Mouse (Mus musculus) layer of hippocampus, adult 8-10 months (tissue): ENCODE data around the gene Bcl2l13. TPM values are rescaled to one million over a fixed set of nuclear protein-coding genes. Genes with fewer than 3 reads are reported as not detected.
"Not testable (repeated sequence)": the region's sequence is repeated elsewhere in the genome, so short reads cannot be mapped to it uniquely, and the experiment has no call there.

Experiments
- DNase-seq, 2 experiments: peaks; one replicate each; pipeline ENCODE4 v3.0.0; 2022; ENCODE audit warnings: low spot score in 2 of 2
- total RNA-seq, 4 experiments: library from RNA; stranded (reverse); gene quantifications; 2 replicates each; pipeline ENCODE4 v1.2.4; 2022

Bcl2l13 gene
- 10 to 100 TPM; 37.5 to 40.6 (median 39.1) TPM for total RNA-seq

DNA sequence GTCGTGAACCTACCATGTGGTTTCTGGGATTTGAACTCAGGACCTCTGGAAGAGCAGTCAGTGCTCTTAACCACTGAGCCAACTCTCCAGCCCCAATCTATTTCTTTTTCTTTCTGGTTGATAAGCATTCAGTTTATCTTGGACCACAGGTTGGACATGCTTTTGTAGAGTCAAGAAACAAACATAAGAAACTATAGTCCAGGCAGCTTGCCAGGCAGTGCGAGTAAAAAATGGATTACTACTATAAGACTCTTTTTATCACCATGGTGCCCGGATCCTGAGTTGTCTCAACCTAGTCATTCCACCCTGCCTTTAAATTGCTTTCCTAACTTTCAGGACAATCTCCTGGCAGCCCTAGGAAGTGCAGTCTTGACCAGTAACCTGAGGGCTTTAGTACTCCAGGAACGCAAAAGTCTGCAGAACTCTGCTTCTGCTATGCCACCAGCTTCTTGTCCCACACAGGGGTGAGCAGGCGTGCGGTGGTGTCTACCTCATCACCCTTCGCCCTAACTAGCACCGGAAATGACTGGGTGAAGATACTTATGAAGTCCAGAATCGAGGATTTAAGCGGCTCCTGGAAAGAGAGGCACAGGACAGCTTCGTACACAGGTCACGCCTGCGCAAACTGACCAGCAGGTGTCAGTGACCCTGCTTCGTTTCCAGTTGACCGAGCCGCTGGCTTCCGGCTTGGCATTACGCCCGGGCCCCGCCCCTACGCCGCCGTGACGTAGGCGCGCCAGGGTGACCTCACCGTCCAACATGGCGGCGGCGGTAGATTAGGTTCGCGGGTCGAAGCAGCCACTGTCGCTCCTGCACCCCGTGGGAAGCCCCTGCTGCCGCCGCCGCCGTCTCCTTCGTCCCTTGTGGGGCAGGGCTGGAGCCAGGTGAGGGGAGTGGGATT is at the start of gene Bcl2l13:
Gene Bcl2l13, plus strand, starts transcription at position 739 of the 901 bp plus-strand sequence.
- DNase-seq = peak; percentile 85 to 95

DNA sequence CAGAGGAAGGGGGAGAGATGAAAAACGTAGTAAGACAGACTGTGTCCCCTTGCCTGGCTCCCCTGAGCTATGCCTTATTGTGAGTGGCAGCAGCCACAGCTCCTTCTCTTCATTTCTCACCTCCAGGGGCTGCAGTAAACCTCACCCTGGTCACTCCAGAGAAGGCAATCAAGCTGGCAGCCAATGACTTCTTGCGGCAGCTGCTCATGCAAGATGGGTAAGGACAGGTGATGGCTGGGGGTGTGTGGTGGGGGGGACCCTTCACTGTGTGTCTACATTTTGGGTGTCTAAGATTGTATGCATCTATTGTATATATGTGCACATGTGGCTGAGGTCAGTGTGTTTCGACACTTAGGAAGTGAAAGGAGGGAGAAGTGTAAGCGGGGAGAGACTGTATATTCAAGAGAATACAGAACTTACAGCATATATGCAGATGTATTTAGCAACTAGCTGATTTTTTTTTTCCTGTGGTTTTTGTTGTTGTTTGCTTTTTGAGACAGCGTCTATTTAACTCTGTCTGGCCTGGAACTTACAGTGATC is 47.9 kb upstream of the Bcl2l13 start:
- DNase-seq = no peak

DNA sequence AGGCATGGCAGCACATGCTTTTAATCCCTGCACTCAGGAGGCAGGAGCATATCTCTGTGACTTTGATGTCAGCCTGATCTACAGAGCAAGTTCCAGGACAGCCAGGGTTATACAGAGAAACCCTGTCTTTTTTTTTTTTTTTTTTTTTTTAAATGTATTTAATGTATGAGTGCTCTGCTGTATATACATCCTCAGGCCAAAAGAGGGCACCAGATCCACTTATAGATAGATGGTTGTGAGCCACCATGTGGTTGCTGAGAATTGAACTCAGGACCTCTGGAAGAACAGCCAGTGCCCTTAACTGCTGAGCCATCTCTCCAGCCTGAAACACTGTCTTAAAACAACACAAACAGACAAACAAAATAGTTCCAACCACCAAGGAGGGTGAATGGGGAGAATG is 47.1 kb upstream of the Bcl2l13 start:
- no peak for DNase-seq

DNA sequence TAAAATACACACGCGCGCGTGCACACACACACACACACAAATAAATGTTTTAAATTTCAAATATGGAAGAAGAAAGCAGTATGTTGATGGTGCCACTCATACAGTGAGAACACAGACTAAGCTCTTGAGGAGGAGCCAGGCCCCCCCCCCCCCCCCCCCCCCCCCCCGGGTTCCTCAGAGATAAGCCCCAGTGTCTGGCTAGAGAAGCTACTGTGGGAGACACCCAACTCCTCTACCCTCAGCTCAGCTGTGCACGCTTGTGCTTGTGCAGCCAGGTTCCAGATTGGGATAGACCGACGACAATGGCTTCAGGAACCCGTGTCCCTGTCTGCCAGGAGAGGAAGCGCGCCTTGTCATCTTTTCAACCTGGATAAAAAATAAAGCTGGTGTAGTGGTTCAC is 45.9 kb upstream of the Bcl2l13 start:
- DNase-seq = no peak

DNA sequence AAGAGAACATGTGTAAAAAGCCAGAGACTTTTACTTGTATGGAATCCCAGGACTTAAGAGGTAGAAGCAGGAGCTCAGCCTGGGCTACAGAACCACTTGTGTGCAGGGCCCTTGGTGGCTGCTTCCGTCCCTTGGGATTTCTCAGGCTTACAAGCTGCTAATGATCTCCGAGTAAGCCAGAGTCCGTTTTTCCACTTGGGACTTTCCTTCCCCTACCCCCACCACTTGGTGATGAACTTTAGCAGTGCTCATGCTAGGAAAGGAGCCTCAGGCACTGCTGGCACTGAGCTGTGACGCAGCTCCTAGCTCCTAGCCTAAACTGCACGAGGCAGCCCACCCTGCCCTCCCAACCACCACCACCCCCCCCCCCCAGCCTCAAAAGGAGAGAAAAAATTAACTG is 45.3 kb upstream of the Bcl2l13 start:
- DNase-seq = no peak

DNA sequence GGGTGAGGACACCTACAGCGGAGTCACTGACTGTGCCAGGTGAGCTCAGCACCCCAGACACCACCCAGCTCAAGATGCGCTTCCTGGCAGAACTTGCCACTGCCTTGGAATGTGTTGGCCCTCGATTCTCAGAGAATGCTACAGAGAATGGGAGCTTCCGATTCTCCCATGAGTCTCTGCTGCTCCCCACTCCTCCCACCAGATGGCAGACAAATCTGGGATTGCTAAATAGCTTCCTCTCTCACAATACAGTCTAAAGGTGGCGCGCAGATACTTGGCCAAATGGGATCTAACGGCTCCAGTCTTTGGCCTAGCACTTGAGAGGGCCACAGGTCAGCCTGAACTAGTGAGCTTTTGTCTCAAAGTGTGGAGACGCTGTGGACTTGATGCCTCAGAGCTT is 43.1 kb upstream of the Bcl2l13 start:
- DNase-seq = peak in 1 of 2 experiments; percentile 40

DNA sequence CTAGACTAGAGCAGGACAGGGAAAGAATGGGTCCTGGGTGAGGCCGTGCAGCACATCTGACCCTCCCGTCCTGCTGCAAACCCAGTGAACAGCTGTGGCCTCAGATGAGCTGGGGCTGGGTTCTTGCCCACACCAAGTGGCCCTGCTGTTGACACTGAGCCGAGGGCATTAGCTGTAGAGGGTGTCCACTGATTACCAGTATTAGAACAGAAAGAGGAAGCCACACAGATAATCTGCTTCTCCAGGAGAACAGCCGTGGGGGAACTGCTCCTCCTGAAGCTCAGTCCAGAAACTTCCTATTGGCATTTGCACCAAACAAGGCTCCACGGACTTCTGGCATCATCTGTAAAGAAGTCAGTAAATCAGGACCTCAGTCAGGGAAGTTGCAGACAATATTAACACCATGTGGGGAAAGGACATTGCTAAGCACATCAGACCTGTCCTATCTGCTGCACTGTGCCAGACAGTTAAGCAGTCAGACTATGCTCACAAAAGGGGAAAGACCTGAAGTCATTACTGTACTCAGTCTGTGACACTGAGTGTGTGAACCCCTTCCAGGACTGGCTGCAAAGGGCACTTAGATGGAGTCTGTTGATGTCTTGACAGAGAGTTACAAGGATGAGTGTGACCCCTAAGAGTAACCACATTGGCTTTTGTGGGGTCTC is 40.5 kb upstream of the Bcl2l13 start:
- no peak for DNase-seq

DNA sequence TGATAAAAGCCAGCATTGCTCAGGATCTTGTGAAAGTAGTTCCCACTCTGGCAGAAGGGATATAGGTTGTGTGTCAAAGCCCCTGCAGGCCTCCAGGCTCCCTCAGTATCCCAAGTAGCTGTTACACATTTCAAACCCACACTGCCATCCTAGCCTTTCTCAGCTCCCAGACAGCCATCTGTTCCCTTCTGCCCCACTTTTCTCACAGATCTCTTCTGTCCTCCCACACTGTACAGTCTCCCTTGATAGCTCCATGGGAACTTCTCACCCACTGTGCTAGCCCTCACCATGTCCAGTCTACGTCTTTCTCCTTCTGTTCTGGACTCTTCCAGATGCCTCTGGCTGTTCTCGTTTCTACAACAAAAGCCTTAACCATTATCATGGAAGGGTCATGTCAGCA is 39.9 kb upstream of the Bcl2l13 start:
- peak in 1 of 2 experiments; percentile 45 for DNase-seq

DNA sequence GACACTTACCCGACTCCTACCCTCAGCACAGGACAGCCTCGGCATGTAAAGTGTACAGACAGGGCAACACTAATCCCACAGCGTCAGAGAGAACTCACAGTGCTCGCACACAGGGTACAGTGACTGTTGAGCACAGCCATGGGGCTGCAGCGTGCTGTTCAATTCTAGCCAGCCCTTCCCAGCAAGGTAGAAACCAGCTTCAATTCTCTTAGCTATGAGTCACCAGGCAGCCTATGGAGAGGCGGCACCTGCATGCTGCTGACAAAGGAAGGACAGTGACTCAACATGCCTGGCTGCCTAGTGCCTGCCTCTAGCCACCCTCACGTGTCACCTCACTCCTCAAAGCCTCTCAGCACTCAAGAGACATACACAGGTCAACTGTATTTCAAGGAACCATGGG is 38.0 kb upstream of the Bcl2l13 start:
- no peak for DNase-seq

DNA sequence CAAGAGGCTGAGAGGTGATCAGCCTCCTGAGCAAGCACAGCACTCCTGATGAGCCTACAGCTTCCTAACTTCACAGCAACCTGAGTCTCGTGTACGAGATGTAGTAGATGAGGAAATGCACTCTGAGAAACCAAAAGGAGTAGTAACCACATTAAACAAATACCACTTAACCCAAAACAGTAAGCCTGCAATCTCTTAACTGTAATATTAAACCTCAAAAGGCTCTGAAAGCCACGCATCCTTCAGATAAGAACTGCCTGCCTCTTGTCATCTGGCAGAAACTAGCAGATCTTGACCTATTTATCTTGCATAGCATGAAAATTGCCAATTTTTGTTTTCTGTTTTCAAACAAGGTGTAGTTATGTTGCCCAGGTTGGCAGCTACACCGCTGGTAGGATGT is 37.1 kb upstream of the Bcl2l13 start:
- no peak for DNase-seq

DNA sequence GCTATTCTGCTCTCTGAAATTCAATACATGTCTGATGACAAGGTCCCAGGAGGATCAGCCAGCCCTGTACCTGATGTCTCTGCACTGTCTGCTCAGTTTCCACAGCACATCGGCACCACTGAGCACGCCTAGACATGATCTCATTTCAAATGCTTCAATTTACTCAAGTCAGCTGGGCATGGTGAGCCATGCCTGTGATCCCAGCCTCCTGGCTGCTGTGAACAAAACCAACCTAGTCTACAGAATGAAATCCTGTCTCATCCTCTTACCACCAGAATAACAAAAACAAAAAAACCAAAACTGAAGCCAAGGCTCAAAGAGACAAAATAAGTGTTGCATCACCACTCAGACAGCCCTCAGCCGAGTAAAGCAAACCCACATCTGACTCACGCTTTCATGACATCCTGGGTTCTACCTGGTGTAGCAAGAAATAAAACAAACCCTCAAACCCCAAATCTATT is 36.4 kb upstream of the Bcl2l13 start:
- peak in 1 of 2 experiments; percentile 26 for DNase-seq

DNA sequence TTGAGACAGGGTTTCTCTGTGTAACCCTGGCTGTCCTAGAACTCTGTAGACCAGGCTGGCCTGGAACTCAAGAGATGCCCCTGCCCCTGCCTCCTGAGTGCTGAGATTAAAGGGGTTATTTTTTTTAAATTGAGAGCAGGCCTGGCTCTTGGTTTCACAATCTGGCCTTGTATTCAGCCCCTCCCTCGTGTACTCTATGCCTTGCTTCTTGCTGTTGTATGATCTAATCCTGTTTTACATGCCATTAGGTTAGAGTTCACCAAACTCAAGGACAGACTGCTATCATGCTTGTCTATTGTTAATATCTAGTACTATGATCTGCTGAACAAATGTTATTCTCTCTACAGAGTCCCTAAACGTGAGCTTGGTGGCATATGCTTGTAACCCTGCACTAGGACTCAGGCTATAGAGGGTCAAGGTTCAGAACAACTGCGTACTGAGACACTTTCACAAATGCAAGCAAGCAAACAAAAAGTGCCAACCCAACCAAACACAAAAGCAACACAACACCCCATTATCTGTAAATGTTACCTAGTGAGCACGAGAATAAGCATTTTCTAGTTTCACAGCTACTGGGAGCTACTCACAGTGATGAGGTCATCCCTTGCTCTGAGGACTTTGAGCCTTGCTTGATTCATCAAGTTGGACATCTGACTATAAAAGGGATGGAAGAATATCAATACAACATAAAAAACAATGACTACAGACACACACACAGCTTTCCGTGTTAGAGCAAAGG is 28.8 kb upstream of the Bcl2l13 start:
- no peak for DNase-seq

DNA sequence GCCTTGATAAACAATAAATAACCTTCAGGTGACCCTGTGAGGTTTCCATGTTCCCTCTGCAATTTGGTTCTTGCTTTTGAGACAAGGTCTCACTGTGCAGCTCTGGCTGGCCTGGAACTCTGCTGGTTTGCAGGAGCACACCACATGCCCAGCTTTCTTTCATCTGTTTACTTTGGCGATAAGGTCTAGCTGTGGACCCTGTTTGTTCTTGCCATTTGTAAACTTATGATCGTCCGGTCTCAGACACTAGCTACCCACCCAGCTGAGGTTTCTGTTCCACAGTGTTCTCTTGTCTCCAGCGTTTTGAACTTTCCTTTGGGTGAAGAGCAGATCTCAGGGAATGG is 28.3 kb upstream of the Bcl2l13 start:
- no peak for DNase-seq

DNA sequence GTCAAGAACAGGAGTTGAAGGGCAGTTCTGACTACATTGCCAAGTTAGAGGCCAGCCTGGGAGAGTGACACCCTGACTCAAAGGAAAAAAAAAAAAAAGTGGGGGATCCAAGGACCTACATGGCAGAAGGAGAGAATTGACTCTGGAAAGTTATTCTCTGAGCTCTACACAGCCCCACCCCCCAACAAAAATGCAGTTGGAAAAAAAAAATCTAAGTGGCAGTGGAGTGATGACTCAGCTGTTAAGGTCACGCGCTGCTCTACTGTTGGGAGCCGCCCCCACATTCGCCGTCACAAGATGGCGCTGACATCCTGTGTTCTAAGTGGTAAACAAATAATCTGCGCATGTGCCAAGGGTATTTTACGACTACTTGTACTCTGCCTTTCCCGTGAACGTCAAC is 24.0 kb upstream of the Bcl2l13 start:
- DNase-seq = not testable (repeated sequence)

DNA sequence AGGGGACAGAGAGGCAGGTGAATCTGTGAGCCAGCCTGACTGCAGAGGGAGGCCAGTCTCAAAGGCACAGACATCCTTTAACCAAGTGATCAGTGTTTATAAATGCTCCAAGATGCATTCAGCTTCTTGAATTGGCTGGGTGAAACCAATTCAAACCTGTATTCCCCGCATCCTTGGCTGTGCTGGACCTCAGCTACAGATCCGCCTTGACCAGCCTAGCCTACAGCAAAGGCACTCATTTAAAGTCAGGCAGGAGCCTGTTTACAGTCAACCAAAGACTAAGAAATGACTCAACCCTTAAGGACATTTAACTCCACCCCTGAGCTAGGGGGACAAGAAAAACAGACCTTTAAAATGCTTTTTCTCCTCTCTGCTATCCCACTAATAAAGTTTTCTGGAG is 16.7 kb upstream of the Bcl2l13 start:
- no peak for DNase-seq

DNA sequence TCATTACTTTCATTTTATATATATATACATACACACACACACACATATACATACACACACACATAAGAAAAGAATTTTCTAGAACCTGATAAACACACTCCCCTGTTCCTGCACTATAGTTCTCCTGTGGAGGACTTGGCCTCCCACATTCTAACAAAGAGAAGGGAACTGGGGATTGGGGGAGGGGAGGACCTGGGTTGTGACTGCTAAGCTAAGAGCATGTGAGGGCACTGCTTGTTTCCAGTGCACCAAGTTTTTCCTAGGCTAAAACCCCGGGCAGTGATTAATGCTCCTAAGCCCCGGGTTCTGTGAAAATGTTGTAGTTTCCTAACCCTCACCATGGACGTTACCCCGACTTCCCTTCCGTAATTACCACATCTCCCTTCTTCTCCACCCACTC is 15.9 kb upstream of the Bcl2l13 start:
- DNase-seq = no peak

DNA sequence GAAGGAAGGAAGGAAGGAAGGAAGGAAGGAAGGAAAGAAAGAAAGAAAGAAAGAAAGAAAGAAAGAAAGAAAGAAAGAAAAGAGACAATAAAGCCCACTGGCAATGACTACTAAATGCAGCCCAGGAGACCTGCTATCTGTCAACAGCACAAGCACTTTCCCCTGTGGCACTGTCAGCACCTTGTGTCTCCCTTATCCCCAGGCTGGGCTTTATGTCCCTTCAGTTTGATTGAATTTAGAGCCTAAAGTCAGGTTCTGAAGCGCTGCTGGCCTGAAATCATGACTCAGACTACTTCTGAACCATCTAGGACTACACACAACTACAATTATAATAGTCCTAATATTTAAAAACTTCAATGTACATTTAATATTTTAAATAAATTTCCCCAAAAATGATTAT is 15.1 kb upstream of the Bcl2l13 start:
- DNase-seq = no peak

DNA sequence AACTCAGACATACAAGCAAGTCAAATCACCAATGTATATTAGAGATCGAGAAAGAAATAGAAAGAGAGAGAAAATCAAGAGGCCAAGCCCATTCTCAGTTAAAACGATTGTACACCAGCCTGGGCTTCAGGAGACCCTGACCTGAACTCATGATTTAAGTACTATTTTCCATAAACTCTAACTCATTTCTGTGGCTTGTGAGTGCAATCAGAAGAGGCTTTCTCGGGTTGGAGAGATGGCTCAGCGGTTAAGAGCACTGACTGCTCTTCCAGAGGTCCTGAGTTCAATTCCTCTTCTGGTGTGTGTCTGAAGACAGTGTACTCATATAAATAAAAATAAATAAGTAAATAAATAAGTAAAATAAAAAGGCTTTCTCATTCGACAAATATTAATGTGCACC is 14.3 kb upstream of the Bcl2l13 start:
- DNase-seq = no peak

DNA sequence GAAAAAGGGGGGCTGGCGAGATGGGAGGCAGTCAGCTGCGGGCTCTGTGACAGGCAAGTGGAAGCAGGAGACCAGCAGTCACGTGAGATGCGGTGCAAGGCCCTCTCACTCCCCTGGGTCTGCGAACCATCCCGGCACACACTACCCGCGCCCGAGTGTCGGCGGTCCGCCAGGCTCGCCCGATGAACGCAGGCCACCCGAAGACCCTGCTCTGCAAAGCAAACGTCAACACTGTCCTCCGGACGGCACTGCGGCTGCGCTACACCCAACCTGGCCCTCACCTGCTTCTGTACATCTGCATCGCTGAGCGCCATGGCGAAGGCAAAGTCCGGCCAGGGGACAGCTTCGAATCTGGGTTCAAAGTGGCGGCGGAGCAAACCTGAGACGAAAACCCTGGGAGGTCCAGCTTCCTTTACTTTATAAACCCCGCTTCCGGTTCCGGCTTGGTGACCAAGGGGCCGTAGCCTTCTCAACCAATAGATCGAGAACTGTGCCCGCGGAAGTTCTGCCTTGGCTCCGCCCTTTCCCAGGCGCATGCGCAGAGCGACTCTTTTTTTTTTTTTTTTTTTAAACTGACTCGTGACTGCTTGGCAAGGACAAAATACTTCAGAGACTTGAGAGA is 13.6 kb upstream of the Bcl2l13 start, which contains the start of gene Atp6v1e1:
Gene Atp6v1e1, minus strand, starts transcription at position 487 of the 622 bp plus-strand sequence.
- DNase-seq = peak; percentile 91

DNA sequence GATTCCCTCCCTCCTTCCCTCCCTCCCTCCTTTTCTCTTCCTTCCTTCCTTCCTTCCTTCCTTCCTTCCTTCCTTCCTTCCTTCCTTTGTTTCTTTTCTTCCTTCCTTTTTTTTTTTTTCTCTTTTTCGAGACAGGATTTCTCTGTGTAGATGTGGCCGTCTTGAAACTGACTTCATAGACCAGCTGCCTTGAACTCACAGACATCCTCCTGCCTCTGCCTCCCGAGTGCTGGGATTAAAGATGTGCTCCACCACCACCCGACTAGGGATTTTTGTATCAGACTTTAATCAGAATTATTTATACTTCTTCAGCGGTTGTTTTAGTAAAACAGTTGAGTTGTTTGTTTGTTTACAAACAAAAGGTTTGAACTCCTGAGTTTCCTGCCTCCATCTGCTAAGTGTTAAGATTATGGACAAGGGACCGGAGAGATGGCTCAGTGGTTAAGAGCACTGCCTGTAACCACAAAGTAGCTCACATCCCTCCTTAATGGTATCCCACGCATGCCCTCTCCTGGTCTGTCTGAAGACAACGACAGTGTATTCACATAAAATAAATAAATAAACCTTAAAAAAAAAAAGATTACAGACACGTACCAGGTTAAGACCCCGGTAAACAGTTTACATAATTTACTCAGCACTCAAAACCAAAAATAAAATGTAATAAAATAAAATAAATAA is 12.9 kb upstream of the Bcl2l13 start:
- no peak for DNase-seq

DNA sequence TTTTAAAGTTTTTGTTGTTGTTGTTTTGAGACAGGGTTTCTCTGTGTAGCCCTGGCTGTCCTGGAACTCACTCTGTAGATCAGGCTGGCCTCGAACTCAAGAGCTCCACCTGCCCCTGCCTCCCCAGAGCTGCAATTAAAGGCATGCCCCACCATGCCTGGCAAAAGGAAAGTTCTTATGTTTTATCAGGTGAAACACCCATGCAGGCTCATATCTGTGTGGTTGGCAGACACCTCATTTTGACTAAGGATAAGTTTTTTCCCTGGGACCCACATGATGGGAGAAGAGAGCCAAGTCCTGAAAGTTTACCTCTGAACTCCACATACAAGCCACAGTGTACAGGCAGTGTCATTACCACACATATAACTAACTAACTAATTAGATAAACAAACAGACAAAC is 6.0 kb upstream of the Bcl2l13 start:
- DNase-seq = no peak
